Mouse (Mus musculus) right cerebral cortex, postnatal 36 days (tissue): ENCODE results near the gene Spock1.

Source experiments
- DNase-seq, 2 experiments: peaks; one replicate each; pipeline ENCODE4 v3.0.0; 2022; ENCODE audit warnings: low spot score in 2 of 2, mixed read lengths in 1 of 2

Spock1 gene

DNA sequence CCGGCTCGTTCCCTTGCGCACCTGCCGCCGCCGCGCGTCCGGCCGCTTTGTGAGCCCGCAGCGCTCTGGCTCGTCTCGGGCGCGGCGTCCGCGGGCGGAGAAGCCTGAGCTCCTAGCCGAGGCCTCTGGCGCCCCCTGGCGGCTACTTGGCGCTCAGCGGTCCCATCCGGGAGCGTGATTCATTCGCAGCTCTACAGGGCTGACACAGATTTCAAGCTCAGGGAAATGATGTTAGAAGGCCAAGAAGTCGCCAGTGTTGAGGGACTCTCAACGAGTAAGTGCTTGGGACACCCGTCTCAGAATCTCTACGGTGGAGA lies at the start of gene Spock1:
Spock1 (minus strand) TSS at position 67 of the 317 bp plus-strand sequence.
- DNase-seq: peak; percentile 87 to 88

DNA sequence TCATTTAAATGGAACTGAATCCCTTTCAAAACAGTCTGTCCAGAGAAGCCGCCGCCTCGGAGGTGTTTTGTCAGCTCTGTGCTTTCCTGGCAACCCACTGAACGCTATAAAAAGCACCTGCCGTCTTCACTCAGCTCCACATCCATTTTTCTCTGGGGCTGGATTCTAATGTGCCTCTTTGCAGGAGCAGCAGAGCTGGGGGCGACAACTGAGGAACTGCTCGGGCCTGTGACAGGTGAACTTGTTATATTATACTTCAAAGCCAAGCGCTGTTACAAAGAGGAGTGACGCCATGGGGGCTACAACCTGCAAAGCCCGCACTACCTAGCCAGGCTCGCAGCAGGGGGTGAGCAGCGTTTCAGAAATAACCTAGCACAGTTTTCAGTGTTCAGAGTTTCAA lies 42.0 kb upstream of the Spock1 start:
- DNase-seq: peak; percentile 52 to 84

DNA sequence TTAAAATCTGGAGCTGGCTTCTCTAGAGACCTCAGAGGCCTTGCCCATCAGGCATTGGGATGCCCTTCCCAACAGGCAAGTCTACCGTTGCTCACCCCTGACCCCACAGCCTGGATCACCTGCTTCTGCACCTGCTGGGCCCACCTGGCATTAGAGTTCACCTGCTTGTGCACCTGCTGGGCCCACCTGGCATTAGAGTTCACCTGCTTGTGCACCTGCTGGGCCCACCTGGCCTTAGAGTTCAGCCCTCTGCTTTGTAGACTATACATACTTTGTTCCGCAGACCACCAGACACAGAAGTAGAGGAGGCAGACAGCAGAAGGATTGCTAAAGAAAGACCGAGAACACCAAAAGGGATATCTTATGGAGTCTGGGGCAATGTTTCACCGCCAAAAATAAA lies 41.4 kb upstream of the Spock1 start:
- no peak for DNase-seq

DNA sequence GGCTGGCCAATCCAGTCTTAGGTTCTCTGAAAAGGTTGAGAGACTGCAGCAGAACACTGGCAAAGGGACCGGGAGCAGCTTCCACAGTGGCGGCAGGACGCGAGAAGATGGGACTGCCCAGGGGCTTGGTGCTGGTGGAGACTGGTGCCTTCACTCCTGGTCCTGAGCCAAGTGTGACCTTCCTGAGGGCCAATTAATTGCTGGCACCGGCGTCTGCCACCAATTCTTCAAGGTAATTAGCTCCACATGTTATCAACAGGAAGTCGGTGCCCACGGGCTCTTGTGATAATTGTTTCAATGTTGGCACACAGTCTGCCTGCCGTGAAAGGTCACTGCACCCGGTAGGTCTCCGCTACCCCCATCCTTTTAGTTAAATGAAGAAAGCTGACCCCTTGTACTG lies 37.1 kb upstream of the Spock1 start:
- DNase-seq: no peak

DNA sequence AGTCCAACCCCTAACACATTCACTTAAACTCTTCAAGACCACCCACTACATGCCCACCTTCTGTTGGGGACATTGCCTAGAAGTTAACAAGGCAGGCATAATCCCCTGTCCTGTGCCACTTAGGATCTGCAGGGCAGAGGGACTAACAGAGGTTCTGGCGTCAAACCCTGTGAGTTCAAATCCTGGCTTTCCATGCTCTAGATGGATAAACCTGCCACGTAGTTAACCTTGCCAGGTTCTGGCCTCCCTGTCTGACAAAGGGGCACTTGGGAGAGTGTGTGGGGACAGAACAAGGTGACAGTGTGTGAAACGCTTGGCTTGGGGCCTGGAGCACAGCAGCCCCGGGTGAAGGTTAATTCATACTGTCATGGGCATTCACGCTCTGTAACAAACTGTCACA lies 36.3 kb upstream of the Spock1 start:
- DNase-seq: no peak

DNA sequence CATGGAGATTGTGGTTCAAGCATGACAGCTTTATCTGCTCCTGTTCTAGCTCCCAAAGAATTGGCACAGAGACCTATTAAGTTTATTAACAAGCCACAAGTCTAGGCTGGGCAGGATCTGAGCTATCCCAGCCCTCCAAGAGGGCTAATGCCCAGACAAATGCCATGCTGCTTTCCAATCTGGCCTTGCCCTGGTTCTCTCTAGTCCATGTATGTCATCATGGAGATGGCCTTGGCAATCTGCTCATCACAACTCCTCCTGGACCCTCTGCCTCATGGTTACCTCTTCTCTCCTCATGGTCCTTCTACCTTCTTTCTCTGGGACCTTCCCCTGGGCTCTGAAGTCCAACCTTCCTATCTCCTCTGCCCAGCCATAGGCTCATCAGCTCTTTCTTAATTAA lies 35.8 kb upstream of the Spock1 start:
- no peak for DNase-seq

DNA sequence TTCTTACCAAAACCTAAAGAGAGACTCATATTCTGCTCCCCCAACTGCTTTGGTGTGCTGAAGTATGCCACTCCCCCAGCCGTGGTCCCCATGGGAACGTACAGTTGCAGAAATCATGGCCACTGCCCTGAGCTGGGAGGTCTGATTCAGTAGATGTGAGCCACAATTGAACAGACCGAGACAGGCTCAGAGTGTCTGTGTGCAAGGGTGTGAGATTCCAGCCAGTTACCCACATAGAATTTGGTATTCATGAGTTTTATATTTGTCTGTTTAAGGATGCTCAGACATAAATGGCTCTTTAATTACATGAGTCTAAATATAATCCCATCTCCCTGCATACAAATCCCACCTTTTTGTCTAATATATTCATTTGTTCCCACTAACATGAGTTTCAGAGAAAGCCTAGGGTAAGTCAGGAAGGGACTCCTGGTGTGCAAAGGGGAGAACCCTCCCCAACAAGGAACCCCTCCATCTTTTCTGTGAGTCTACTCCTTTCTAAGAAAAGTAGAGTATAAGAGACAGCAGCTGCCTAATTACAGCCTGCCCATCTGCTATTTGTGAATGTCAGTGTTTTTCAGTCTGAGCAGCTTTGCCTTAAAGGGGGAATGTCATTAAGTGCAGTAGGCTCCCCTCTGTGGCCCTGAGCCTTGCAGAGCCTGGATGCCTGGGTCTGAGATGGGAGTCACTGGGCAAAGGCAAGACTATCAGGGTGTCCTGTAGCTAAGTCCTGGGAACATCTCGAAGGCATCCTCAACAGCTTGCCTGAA lies 29.5 kb upstream of the Spock1 start:
- DNase-seq: peak in 1 of 2 experiments; percentile 28

DNA sequence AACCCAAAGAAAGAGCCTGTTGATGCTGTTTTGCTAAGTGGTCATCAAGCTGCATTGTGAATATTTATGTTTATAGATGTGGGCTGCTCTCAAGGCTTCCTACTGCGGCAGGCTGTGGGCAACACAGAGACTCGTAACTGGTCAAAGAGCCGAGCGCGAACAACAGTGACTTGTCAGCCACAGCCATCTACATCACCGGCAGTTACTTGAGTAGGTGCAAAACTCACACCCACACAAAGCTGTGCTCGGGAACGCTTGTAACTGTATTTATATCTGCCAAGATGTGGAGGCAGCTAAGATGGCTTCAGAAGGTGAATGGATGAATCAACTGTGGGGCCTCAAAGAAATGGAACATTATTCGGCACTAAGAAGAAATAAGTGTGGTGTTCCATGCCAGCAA lies 23.9 kb upstream of the Spock1 start:
- DNase-seq: peak in 1 of 2 experiments; percentile 62

DNA sequence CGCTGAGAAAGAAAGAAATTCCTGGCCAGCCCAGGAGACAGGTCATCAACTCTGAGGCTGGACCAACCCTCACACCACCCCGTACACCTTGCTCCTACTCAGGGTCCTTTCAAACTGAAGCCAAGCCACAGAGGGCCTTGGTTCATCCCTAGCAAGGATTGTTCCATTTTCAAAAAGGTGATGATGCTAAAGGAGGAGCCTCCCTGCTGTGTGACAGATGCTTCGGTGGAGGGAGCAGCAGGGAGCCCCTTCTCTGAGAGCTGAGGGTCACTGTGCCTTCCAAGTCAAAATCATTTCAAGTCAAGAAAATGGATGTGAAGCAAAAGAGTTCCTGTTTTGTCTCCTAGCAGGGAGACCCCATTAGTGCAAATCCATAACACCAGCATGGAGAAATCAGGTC lies 23.2 kb upstream of the Spock1 start:
- no peak for DNase-seq

DNA sequence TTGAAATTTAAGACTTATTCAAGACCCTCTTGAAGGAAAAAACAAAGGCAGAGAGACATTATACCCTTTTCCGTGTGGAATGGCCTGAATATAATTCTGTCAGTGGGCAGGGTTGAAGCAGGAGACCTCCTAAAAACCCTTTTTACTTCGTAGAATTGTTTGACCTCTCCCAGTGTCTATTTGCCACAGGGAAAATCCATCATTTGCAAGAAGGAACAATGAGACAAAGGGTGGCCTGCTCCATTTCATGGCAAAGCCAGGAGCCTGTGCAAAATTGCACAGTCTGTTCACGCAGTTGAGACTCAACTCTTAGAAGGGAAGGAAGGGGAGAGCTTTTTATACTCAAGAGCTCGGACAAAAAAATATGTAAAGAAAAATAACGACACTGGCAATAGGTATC lies 22.6 kb upstream of the Spock1 start:
- no peak for DNase-seq

DNA sequence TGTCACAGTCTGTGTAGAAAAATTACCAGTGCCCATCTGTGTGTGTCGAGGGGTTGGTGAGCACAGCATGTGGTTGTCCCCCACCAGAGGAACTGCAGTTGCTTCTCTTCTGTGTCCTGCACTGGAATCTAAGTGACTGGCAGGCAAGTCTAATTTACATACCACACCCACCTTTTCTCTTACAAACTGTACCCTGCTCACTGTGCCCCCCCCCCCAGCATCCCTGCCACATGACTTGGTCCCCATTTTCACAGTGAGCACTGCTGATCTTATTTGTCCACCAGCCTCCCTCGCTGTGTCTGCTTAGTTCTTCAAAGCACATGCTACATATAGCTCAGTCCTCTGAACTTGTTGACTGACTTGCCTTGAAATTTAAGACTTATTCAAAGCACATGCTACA lies 22.2 kb upstream of the Spock1 start:
- no peak for DNase-seq

DNA sequence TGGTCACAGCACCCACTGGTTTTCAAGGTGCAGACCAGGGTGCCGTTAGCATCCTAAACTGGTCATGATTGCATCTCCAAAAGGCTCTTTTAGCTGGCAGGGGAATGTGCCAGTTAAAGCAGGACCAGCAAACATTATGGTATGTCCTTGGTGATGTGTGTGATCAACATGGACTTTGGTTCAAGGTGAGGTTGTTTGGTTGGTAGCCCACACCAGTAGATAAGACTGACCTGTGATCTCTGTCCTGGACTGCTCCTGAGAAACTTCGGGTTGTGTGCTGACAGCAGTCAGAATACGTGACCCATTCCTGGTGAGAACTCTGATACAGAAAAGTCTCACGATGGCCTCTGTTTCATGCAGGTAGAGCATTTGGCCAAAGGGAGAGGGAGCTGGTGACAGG lies 11.8 kb upstream of the Spock1 start:
- DNase-seq: no peak

DNA sequence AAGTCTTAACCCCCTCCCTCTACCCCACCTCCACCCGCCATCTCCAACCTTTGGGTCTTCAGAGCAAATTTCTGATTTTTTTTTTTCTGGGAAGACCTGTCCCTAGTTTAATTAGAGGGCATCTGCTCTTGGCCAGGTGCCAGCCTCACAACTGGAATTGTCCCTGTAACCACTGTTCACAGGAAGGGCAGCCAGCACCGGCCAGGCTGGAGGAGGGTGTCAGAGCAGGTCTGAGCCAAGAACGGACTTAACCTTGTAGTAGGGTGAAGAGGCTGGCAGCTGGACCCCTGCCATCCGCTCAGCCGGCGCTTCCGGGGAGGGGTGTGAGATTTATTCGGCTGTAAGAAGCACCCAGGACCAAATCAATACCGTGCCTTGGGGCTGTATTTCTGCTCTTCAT lies 3.0 kb upstream of the Spock1 start:
- no peak for DNase-seq

DNA sequence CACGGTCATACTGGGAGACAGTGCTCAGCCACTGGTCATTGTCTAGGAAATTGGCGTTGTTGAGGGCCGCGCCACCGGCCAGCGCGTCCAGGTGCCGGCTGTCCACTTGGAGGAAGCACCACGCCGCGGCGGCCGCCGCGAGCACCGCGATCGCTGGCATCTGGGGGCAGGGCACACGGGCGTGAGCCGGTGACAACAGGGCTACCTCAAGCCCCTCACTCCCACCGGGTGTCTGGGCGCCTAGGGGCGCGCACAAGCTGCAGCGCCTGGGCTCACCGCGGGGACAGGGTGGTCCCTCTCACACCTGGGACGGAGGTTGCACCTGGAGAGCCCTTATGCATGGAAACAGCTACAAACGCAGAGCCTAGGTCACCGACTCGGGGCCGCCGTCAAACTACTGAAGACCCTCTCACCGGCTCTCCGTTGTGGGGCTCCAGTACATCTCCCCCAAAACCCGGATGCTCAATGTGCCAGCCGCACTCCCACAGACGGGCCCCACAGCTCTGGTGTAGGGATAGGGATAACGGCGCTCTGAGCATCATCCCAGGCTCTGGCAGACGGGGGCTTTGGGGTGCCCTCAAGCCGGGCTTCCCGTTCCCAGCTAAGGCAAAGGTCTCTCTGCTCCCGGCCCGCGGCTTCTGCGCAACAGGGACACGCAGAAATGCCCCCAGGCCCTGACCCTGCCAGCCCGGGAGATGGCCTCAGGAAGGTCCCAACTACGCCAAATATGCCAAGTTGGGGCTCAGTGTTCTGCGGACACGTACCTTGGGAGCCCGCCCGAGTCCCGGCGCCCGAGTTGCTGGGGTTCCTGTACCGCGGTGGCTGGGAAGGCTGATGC lies 485 bp downstream of the Spock1 start:
- no peak for DNase-seq

DNA sequence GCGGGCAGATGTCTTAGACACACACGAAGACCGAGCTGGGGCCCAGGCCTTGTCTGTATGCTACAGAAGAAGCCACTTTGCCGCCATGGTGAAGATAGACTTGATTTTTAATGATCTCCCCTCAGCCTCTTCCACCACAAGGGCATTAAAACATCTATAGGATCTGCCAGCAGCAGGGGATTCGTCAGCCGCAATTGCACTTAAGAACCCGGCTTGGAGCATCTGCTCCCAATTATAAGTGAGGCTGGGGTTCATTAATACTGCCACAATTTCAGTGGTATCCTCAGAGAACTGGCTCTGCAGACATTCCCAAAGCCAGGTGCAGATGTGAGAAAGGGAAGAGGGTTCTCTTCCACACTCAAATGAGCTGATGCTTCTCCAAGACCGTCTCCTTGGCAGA lies 13.5 kb downstream of the Spock1 start:
- no peak for DNase-seq

DNA sequence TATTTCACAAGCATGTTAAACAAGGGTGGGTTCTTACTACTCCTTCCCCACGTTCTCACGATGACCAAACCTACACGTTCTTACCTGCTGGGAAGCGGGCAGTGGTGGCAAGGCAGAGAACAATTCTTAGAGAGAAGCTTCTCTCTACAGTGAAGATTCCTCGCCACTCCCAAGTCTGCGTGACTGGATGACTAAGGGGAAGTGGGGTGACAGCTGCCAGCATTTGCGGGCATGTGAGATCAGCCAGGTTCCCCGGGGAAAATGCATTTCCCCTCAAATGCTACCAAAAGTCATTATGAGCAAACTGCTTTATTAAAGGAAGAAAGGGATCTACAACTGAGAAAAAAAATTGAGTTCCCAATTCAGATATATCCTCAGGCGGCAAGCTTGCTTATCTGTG lies 18.4 kb downstream of the Spock1 start:
- DNase-seq: no peak

DNA sequence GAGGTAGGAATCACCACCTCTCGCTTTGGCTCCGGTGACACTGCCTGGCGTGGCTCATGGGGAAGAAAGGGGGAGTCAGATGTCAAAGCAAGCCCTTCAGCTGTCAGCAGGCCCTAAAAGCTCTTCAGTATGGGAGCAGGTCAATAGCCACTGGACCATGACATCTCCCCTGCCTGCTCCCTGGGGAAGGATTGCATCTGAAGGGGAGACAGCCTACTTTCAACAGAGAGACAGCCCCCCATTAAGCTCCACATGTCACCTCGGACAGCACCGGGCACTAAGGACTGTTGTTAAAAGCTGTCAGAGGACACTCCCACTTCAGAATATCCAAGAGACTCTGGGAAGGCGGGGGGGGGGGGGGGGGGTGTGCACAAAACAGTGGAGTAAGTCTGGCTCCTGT lies 19.1 kb downstream of the Spock1 start:
- no peak for DNase-seq

DNA sequence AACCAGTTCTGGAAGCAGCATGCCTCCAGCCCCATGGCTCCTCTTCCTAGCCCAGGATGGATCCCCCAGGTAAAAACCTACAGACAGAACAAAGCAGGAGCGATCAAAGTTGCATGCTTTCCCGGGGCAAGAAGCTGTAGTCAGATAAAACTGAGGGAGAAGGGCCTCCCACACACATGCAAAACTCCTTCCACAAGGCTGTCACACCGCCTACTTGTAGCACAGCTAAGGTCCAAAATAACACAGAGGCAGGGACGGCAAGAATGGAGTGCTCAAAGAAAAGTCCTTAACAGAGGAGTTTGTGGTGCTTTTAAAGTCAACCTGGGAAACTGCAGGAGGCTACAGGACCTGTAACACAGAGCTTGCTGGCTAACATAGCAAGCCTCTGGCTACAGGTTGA lies 28.3 kb downstream of the Spock1 start:
- DNase-seq: peak; percentile 56 to 82

DNA sequence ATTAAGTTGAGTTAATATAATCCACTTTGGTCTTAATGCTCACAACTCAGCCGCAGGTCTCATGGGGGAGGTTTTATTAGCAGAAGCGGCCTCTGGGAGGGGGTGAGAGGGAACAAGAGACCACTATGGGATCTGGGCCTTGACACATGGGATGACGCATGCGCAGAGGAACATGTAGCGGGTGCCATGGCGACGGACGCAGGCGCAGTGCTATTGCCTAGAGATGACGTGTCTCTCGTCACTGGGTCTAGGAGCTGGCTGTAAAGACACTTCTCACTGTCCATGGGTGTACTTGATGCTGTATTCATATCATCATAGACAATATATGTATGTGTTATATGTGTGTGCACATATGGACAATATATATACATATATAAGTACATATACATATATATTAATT lies 29.3 kb downstream of the Spock1 start:
- no peak for DNase-seq

DNA sequence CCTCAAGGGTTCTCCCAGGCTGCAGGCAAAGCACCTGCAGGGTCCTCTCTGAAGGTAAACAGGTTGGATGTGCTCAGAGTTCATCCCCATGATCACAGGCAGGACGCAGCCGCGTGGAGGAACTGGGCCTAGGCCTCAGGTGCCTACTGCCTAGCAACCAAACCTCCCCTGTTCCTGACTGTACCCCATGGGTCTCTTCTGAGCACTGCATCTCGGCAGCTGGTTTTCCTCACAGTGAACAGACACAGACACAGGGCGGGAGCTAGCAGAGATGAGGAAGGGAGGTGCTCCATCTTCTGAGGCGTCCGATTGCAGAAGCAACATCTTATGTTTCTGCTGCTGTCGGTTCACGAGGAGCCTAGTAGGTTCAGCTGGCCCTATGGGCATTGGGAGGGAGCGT lies 30.4 kb downstream of the Spock1 start:
- DNase-seq: no peak

DNA sequence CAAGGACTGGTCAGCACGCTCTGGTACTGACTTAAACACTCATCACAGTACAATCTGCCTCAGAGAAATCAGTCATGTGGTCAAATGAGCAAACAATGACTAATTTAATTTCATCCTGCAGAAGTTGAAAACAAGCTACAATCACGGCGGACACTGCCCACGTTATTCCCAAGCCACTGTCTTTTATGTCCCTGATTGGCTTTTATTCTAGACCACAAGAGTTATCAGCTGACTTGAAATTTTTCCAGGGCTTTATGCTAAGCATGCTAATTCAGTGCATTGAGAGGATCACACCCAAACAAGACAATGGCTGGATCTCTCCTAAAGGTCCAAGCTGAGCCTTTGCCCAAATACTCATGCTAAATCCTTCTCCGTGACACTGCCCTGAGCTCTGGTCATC lies 31.2 kb downstream of the Spock1 start:
- DNase-seq: no peak

DNA sequence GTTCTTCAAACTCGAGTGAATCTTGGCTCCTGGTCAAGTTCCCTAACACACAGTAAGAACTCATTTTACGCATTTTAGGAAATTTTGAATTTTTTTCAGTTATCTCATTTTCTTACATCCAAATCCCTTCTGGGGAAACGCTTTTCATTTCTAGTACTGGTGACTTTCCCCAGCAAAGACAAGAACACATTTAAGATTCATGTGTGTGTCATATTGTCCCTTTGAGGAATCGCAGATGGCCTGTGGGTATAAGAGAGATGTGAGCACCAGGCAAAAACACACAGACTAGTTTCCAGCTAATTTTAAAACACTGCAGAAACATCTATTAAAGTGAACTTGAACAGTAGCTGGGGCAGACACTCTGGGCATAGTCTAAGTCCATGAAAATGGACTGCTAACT lies 38.1 kb downstream of the Spock1 start:
- DNase-seq: no peak

DNA sequence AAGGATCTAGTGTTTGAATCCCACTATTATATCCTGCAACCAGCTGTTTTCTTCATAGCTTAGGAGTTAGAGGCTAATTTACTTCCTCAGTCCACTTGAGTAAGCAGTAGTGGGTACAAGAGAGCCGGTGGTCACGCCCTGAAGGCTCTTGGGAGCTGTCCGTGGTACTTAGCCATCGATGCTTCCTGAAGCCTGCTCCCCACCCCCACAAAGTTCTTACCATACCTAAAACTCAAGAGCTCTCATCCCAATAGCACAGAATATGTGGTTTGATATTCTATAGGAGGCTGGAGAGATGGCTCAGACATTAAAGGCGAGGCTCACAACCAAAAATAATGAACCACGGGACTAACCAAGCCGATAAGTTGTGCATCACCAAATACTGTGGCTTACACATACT lies 40.5 kb downstream of the Spock1 start:
- no peak for DNase-seq
